Mouse (Mus musculus) embryonic facial prominence, embryonic 10.5 days (tissue): ENCODE results near the gene Hsd17b13. TPM values are rescaled to one million over a fixed set of nuclear protein-coding genes. Genes with fewer than 3 reads are reported as not detected.

Experiments used
- DNase-seq: peaks from one replicate; pipeline ENCODE4 v3.0.0-alpha.2; 2017; ENCODE audit warnings: low spot score
- H3K27ac ChIP-seq: fragments of 300-500 bp; sonication (generic); replicated peaks from 2 replicates; pipeline ENCODE4 v1.5.1; 2016; ENCODE audit warnings: mild to moderate bottlenecking
- H3K27me3 ChIP-seq: fragments of 300-500 bp; sonication (generic); replicated peaks from 2 replicates; pipeline ENCODE4 v1.6.1; 2016; ENCODE audit warnings: low read depth, mild to moderate bottlenecking; ENCODE audit not compliant: poor library complexity, severe bottlenecking
- H3K36me3 ChIP-seq: fragments of 300-500 bp; sonication (generic); replicated peaks from 2 replicates; pipeline ENCODE4 v1.6.1; 2016; ENCODE audit warnings: mild to moderate bottlenecking, moderate library complexity
- H3K4me1 ChIP-seq: fragments of 300-500 bp; sonication (generic); 2 replicates; pipeline ENCODE4 v1.6.1; 2016
- H3K4me3 ChIP-seq: fragments of 300-500 bp; sonication (generic); 2 replicates; pipeline ENCODE4 v1.5.1; 2016; ENCODE audit warnings: mild to moderate bottlenecking, moderate library complexity
- H3K9me3 ChIP-seq: fragments of 300-500 bp; sonication (generic); 2 replicates; pipeline ENCODE4 v1.6.1; 2016; ENCODE audit warnings: mild to moderate bottlenecking
- WGBS: fragments of 180-500 bp; shearing (Covaris S2); methylation state at CpG from one replicate; pipeline ENCODE4 v1.1.7; 2016; 5-methylcytosine and 5-hydroxymethylcytosine counted together
- polyA plus RNA-seq: library from polyadenylated mRNA; unstranded; fragments of >200 nt; fragmentation: Nextera tagmentation; extraction: Ambion mirVana; gene quantifications from 2 replicates; pipeline ENCODE4 v1.2.1, GENCODE M21; 2016

The Hsd17b13 gene
- polyA plus RNA-seq, 1 experiment from 2014 or later: not detected

- 72% methylated on average over 11 of the region's 11 CpGs for WGBS
- no peak for DNase-seq
- Histone ChIP-seq H3K27ac (no peak overlapping the region), H3K36me3 (no peaks in the 10 kb centered on the region), H3K4me1 (peaks cover 16% of the 10 kb centered on the region), H3K27me3 (peaks cover 7% of the 10 kb centered on the region), H3K4me3 (no peak overlapping the region), H3K9me3 (no peaks in the 10 kb centered on the region)
Observed at GRCm38 (mm10) chr5:103914335-103915226, 62.6 kb downstream of the Hsd17b13 start.

GRCm38 (mm10) chr5:103913150-103913549 is 64.1 kb downstream of the Hsd17b13 start:
- WGBS: 63% methylated on average over 4 of the region's 4 CpGs

GRCm38 (mm10) chr5:103911555-103911954 is 65.7 kb downstream of the Hsd17b13 start:
- no peaks in the 10 kb centered on the region for H3K36me3 ChIP-seq
- no peak for DNase-seq
- no peak overlapping the region for H3K27ac ChIP-seq
- H3K4me1 ChIP-seq: peaks cover 21% of the 10 kb centered on the region
- WGBS: 82% methylated on average over 5 of the region's 5 CpGs
- H3K27me3 ChIP-seq: peaks cover 9% of the 10 kb centered on the region
- H3K4me3 ChIP-seq: peak overlapping the region; percentile 84; the same call in 1 of the 2 replicates
- H3K9me3 ChIP-seq: no peaks in the 10 kb centered on the region

More at GRCm38 (mm10) chr5:103913150-103913549, 64.1 kb downstream of the Hsd17b13 start:
- peaks cover 26% of the 10 kb centered on the region for H3K4me1 ChIP-seq
- peaks cover 9% of the 10 kb centered on the region for H3K27me3 ChIP-seq
- no peaks in the 10 kb centered on the region for H3K9me3 ChIP-seq
- H3K4me3 ChIP-seq: no peak overlapping the region
- no peak overlapping the region for H3K27ac ChIP-seq
- H3K36me3 ChIP-seq: no peaks in the 10 kb centered on the region
- DNase-seq: no peak

- peak; percentile 92 for DNase-seq
- peak within 1 kb of the TSS; percentile 89 for H3K27ac ChIP-seq
- under 1% methylated on average over 86 of the region's 86 CpGs for WGBS
Observed at GRCm38 (mm10) chr5:103910748-103911409, 66.3 kb downstream of the Hsd17b13 start, which contains the start of gene Klhl8. Klhl8 (minus strand) TSS chr5:103911259.

GRCm38 (mm10) chr5:103910156-103910555 is 67.1 kb downstream of the Hsd17b13 start:
- WGBS: 13% methylated on average over 8 of the region's 9 CpGs
- DNase-seq: no peak

More at GRCm38 (mm10) chr5:103910748-103911409, 66.3 kb downstream of the Hsd17b13 start, which contains the start of gene Klhl8:
- peaks cover 9% of the 10 kb centered on the region for H3K27me3 ChIP-seq
- H3K4me1 ChIP-seq: peaks cover 21% of the 10 kb centered on the region
- H3K9me3 ChIP-seq: no peaks in the 10 kb centered on the region
- no peaks in the 10 kb centered on the region for H3K36me3 ChIP-seq
- H3K4me3 ChIP-seq: peak within 1 kb of the TSS; percentile 84

GRCm38 (mm10) chr5:103909466-103909865 is 67.7 kb downstream of the Hsd17b13 start:
- Histone ChIP-seq H3K27ac (no peak overlapping the region), H3K36me3 (no peaks in the 10 kb centered on the region), H3K4me3 (no peak overlapping the region), H3K27me3 (peaks cover 9% of the 10 kb centered on the region), H3K4me1 (peaks cover 21% of the 10 kb centered on the region), H3K9me3 (no peaks in the 10 kb centered on the region)
- DNase-seq: no peak
- WGBS: 66% methylated on average over 3 of the region's 3 CpGs

More at GRCm38 (mm10) chr5:103910156-103910555, 67.1 kb downstream of the Hsd17b13 start:
- Histone ChIP-seq H3K27me3 (peaks cover 9% of the 10 kb centered on the region), H3K4me3 (peak overlapping the region; percentile 84), H3K36me3 (no peaks in the 10 kb centered on the region), H3K9me3 (no peaks in the 10 kb centered on the region), H3K4me1 (peaks cover 21% of the 10 kb centered on the region), H3K27ac (no peak overlapping the region)

GRCm38 (mm10) chr5:103908851-103909250 is 68.4 kb downstream of the Hsd17b13 start:
- Histone ChIP-seq H3K36me3 (no peaks in the 10 kb centered on the region), H3K4me1 (peaks cover 21% of the 10 kb centered on the region), H3K27ac (no peak overlapping the region), H3K27me3 (peaks cover 9% of the 10 kb centered on the region), H3K4me3 (no peak overlapping the region), H3K9me3 (no peaks in the 10 kb centered on the region)
- DNase-seq: no peak
- WGBS: 56% methylated on average over 7 of the region's 7 CpGs

GRCm38 (mm10) chr5:103907844-103908243 is 69.4 kb downstream of the Hsd17b13 start:
- WGBS: 86% methylated on average over 4 of the region's 4 CpGs
- no peak for DNase-seq
- H3K4me3 ChIP-seq: no peak overlapping the region

GRCm38 (mm10) chr5:103906173-103906572 is 71.0 kb downstream of the Hsd17b13 start:
- peaks cover 9% of the 10 kb centered on the region; the same call in 1 of the 2 replicates for H3K27me3 ChIP-seq

More at GRCm38 (mm10) chr5:103907844-103908243, 69.4 kb downstream of the Hsd17b13 start:
- Histone ChIP-seq H3K36me3 (no peaks in the 10 kb centered on the region), H3K4me1 (peaks cover 21% of the 10 kb centered on the region), H3K27ac (no peak overlapping the region), H3K9me3 (no peaks in the 10 kb centered on the region), H3K27me3 (peaks cover 9% of the 10 kb centered on the region)

More at GRCm38 (mm10) chr5:103906173-103906572, 71.0 kb downstream of the Hsd17b13 start:
- Histone ChIP-seq H3K27ac (no peak overlapping the region), H3K9me3 (no peaks in the 10 kb centered on the region), H3K4me1 (peaks cover 19% of the 10 kb centered on the region), H3K36me3 (no peaks in the 10 kb centered on the region), H3K4me3 (no peak overlapping the region)
- no peak for DNase-seq
- 93% methylated on average over 6 of the region's 6 CpGs for WGBS

Other genes with a start within 250 kb of the Hsd17b13 start
- 11.9 and 12.1 TPM in 2 replicates for gene Klhl8, start 66.2 kb downstream of the Hsd17b13 start, polyA plus RNA-seq
- 2.1 and 2.6 TPM in 2 replicates for gene Hsd17b11, start 44.5 kb upstream of the Hsd17b13 start, polyA plus RNA-seq
- gene Nudt9, start 68.9 kb upstream of the Hsd17b13 start, polyA plus RNA-seq: 63.1 and 65.1 TPM in 2 replicates
- gene Gm17660, start 100.2 kb upstream of the Hsd17b13 start, polyA plus RNA-seq: not detected in 2 replicates
- 26.5 and 28.3 TPM in 2 replicates for gene Sparcl1, start 136.3 kb upstream of the Hsd17b13 start, polyA plus RNA-seq
- not detected in 2 replicates for gene Dspp, start 193.3 kb upstream of the Hsd17b13 start, polyA plus RNA-seq
- 0.06 and 0.09 TPM in 2 replicates for gene Dmp1, start 225.2 kb upstream of the Hsd17b13 start, polyA plus RNA-seq